Mouse (Mus musculus): ENCODE data around the gene Syn3. TPM values are rescaled to one million over a fixed set of nuclear protein-coding genes. Genes with fewer than 3 reads are reported as not detected.
A peak's percentile ranks its signal among the peaks of the same experiment; 100 is the strongest.
"Not testable (repeated sequence)": the region's sequence is repeated elsewhere in the genome, so short reads cannot be mapped to it uniquely, and the experiment has no call there.

Gene Syn3
- total RNA-seq, 2 experiments from 2014 or later = 0.30 to 0.31 TPM

DNA sequence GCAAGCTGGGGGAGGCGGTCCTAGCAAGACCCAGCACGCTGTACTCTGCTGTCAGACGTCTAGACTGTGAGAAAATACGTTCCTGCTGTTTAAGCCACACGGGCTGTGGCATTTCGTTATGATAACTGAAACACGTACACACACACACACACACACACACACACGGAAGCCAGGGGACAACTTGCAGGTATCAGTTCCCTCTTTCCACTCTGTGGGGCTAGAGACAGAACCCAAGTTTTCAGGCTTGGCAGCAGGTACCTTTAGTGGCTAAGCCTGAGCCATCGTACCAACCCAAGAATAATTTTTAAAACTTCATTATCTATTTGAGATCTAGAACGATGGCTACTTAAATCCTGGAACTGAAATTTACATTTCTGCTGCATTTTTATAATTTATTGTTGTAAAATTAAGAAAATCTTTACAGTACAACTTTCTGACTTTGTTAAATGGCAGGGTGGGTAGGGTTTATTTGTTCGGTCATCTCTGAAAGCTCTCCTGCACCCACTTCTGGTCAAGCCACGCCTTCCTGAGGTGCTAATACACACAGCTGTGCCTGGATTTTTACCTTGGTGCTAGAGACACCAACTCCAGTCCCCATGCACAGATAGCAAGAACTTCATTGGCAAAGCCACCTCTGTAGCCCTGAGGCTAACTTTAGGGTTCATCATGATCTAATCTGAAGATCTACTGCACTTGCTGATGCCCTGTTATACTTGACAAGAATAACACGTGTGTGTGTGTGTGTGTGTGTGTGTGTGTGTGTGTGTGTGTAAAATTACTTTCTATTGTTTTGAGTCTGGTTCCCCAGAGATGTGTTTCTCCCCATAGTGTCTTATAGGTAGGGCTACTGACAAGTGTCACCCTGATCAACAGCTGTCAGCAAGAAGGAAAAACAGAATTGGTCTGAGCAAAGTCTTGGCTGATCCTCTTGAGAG, 29.8 kb downstream of the Syn3 start:
- DNase-seq (ENCODE audit: low spot score) = no peak

GRCm38 (mm10) chr10:86463538-86464199, 35.0 kb downstream of the Syn3 start:
- peak; percentile 85 for DNase-seq (ENCODE audit: low spot score)

DNA sequence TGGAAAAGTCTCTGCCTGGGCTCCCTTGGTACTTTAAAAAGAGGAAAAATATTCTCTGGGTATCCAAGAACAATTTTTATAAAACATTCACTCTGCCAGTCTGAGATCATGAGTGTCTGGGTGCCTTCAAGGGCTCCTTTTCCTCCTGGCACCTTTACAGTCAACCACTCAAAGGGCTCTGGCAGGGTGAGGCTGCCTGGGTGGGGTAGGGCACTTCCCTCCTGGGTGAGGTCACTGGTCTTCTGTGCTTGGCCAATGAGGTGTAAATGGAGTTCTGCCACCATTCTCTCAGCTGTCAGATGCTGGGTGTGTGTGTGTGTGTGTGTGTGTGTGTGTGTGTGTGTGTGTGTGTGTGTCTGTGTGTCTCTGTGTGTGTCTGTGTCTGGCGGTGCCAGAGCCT, 39.1 kb downstream of the Syn3 start:
- no peak for DNase-seq (ENCODE audit: low spot score)

- no peak for DNase-seq (ENCODE audit: low spot score)
Observed at GRCm38 (mm10) chr10:86457665-86458209, 41.0 kb downstream of the Syn3 start.

- no peak for DNase-seq (ENCODE audit: low spot score)
Observed at GRCm38 (mm10) chr10:86457195-86457594, 41.5 kb downstream of the Syn3 start.

- DNase-seq (ENCODE audit: low spot score) = peak; percentile 64
Observed at GRCm38 (mm10) chr10:86455296-86456055, 43.2 kb downstream of the Syn3 start.

- peak; percentile 44 for DNase-seq (ENCODE audit: low spot score)
Observed at GRCm38 (mm10) chr10:86452326-86452995, 46.2 kb downstream of the Syn3 start.

DNA sequence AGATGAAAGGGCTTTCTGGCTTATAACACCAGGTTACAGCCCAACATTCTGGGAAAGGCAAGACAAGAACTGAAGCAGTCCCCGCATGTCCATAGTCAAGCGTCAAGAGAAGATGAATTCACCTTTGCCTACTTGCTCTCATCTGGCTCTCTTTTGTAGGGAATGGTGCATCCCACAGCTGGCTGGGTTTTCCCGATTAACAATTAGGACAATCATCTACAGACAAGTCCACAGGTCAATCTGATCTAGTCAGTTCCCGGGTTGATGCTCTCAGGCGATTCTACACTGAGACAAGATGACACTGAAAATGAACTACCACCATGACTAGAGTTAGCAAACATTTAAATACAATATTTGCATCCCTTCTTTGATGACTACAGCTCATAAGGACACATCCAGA, 47.4 kb downstream of the Syn3 start:
- DNase-seq (ENCODE audit: low spot score) = no peak

DNA sequence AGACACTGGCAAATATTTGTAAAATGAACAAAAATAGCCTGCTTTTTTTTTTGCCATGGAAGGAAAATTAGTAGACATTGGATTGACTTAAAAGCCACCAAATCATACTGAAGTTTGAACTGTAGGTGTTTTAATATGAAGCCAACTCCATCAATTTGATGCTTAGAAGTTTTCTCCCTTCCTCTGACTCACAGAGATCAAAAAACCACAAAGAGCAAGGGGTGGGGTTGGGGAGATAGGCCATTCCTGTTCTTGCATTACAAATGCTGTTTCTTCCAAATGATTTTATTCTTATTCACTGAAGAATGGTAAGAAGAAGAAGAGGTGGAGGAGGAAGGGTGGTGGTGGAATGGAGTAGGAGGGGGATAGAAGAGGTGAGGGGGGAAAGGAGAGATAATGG, 52.0 kb downstream of the Syn3 start:
- no peak for DNase-seq (ENCODE audit: low spot score)

DNA sequence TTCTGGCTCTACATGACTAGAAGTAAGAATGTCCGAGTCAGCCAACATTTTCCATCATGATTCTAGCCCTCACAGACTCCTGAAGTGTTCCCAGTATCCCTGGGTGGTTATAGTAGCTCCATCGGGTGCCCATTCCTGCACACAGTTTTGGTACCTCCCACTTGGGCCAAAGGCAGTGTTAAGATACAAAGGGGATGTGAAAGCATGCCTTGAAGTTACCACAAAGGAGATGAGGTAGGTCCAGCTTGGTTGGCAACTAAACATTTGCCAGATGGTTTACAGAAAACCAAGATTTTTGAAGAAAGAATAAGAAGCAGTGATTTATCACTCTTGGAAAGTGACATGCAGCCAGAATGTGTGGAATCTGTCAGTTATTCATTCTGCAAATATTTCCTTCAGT, 53.5 kb downstream of the Syn3 start:
- no peak for DNase-seq (ENCODE audit: low spot score)

- no peak for DNase-seq (ENCODE audit: low spot score)
Observed at GRCm38 (mm10) chr10:86444665-86445064, 54.0 kb downstream of the Syn3 start.

DNA sequence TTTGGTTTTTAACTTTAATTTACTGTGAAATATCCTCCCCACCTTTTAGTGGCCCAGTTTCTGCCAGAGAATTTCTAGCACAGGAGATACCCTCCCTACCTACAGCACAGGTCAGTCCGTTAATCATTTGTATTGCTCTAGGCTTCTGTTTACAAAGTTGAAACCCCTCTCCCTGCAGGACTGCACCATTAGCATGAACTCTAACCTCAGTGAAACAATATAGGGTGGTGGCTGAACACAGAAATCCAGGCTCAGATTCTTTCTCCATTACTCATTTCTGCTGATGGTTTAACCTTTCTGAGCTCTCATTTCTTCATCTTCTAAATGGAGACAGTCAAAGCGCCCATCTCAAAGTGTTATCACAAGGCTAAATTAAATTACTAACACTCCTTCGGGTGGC, 56.9 kb downstream of the Syn3 start:
- no peak for DNase-seq (ENCODE audit: low spot score)

- no peak for DNase-seq (ENCODE audit: low spot score)
Observed at GRCm38 (mm10) chr10:86439640-86440039, 59.1 kb downstream of the Syn3 start.

DNA sequence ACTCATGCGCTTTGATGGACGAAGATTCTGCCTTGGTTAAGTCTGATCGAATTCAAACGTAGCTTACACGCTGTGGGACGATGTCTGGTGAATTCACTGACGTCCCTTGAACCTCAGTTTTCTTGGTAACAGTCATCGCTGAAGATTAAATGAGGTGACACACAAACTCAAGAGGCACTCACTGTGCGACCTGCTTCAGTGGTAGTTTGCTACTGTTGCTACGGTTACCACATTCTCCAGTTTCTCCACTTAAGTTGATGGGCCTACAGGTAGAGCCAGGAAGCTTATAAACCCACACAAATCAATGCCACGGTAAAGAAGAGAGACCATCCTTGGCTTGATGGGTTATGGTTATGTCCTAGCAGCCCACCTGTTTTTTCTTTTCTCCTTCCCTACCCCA, 61.4 kb downstream of the Syn3 start:
- DNase-seq (ENCODE audit: low spot score) = no peak

- not testable (repeated sequence) for DNase-seq (ENCODE audit: low spot score)
Observed at GRCm38 (mm10) chr10:86435006-86435405, 63.7 kb downstream of the Syn3 start.

GRCm38 (mm10) chr10:86429651-86430050, 69.0 kb downstream of the Syn3 start:
- DNase-seq (ENCODE audit: low spot score) = no peak

GRCm38 (mm10) chr10:86427956-86428355, 70.7 kb downstream of the Syn3 start:
- DNase-seq (ENCODE audit: low spot score) = no peak

GRCm38 (mm10) chr10:86425690-86426530, 72.8 kb downstream of the Syn3 start:
- DNase-seq (ENCODE audit: low spot score) = peak; percentile 18

DNA sequence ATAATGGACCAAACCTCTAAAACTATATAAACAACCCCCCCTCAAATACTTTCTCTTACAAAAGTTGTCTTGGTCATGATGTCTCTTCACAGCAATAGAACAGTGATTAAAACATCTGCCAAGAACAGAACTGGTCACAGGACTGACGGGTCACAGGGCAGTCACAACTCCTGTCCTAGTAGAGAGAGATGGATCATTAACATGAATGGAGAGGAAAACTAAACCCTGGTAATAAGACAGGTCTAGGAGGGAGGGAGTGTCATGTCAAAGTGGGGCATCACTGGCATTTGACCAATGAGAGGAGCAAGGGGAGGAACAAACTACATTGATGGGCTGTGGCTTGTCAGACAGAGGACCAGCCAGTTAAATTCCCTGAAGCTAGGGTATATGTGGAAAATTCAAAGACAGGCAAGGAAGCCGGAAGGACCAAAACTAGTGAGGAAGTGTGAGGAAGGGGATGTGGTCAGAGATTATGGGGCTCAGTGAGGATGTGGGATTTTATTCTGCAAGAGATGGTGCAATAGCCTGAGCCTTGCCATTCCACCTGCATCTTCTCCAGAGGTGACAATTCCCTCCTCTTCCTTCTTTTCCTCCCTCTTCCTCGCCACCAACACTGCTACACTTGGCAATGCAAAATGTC, 76.8 kb downstream of the Syn3 start:
- no peak for DNase-seq (ENCODE audit: low spot score)

- DNase-seq (ENCODE audit: low spot score) = peak; percentile 15
Observed at GRCm38 (mm10) chr10:86418931-86419330, 79.8 kb downstream of the Syn3 start.
